Mouse (Mus musculus): ENCODE measurements around the gene Gm44503.

The Gm44503 gene

GRCm38 (mm10) chr9:72972984-72973383, 14.3 kb downstream of the Gm44503 start:
- in situ Hi-C loops (cut with MboI, MseI): loop anchor here (5.0 kb wide), 1 partner anchor 119 kb away; no protein-coding TSS in a partner anchor

- in situ Hi-C loops (cut with MboI, MseI): loop anchor here (5.0 kb wide), 1 partner anchor 118 kb away; no protein-coding TSS in a partner anchor
Measured at GRCm38 (mm10) chr9:72974734-72975133, 16.1 kb downstream of the Gm44503 start.

DNA sequence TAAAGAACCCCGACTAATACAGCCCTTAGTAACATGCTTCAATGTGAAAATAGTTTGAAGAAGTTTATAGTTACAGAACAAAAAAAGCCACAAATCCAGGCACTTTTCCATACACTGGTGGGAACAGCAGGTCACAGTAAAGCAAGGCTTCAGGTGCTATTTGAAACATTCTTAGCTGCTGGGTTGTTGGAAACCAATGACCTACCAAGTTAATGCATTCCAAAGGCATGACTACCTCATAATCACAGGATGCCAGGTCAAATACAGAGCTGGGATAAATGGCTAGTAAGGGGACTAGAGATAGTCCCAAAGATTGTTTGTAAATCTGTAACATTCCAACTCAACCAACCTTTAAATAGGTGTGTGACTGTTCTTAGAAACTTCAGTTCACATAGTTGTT, 16.6 kb downstream of the Gm44503 start:
- in situ Hi-C loops (cut with MboI, MseI): no loop called here

DNA sequence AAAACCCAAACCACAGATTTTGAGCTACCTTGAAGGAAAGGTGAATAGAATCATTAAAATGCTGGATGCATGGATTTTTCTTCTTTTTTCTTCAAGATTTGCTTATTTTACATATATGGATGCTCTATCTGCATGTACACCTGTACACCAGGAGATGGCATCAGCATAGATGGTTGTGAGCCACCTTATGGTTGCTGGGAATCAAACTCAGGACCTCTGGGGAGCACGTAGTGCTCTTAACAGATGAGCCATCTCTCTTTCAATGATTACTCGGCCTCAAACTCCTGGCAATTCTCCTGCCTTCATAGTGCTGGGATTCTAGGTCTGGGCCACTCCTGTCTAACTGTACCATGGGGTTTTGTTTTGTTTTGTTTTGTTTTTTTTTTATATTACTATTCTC, 24.4 kb downstream of the Gm44503 start:
- in situ Hi-C loops (cut with MboI, MseI): no loop called here

GRCm38 (mm10) chr9:72985250-72986220, 26.9 kb downstream of the Gm44503 start, which contains the start of the genes Ccpg1os and Ccpg1:
TSS of gene Ccpg1os (minus strand) at chr9:72985382.
TSS of gene Ccpg1 (plus strand) at chr9:72985429.
- in situ Hi-C loops (cut with MboI, MseI): no loop called here

GRCm38 (mm10) chr9:72987703-72988102, 29.1 kb downstream of the Gm44503 start:
- in situ Hi-C loops (cut with MboI, MseI): no loop called here

DNA sequence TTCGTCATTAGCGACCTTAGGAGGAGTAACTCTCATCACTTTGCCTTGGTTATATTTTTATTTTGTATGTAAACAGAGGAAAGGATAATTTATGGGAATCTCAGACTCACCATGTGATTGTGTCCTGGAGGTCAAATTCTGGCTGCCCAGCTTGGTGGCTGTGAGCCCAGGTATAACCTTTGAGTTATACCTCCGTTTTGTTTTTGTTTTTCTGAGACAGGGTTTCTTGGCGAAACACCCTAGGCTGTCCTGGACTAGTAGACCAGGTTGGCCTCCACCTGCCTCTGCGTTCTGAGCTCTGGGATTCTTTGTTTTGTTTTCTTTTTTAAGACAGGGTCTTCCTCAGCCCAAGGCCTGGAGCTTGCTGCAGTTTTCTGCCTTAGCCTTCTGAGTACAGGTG, 30.1 kb downstream of the Gm44503 start:
- in situ Hi-C loops (cut with MboI, MseI): no loop called here

- in situ Hi-C loops (cut with MboI, MseI): no loop called here
Measured at GRCm38 (mm10) chr9:72991420-72991819, 32.8 kb downstream of the Gm44503 start.

DNA sequence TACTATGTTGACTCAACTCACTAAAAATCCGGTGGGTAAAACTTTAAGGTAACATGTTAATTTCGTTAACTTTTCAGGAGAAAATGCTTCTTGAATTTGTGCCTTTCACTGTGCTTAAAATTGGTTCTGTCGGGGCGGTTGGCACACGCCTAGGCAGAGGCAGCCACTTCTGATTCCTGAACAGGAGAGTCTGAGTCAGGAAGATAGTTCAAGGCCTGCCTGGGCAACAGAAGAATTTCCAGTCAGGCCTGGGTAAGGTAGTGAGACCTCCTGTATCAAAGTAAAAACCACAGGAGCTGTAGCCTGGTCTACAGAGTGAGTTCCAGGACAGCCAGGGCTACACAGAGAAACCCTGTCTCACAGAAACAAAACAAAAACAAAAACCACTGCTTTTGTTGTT, 33.9 kb downstream of the Gm44503 start:
- in situ Hi-C loops (cut with MboI, MseI): no loop called here

- in situ Hi-C loops (cut with MboI, MseI): no loop called here
Measured at GRCm38 (mm10) chr9:72996167-72996566, 37.5 kb downstream of the Gm44503 start.

DNA sequence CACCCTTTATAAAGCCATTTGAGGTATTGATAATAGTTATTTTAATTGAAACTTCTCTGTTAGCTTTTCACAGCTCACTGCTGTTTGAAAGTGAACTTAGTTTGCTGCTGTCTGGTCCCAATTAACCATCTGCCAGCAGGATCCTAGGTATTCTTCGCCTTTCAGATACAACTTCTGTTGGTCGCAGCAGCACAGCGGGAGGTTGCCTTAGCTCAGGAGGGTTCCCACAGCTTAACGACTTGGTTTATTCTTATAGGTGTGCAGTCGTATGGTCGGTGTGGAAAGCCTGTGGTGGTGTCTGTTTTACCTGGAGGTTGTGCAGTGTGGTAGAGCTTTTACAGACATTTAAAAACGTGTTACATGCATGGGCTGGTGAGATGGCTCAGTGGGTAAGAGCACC, 38.2 kb downstream of the Gm44503 start:
- in situ Hi-C loops (cut with MboI, MseI): no loop called here

GRCm38 (mm10) chr9:73000487-73000886, 41.8 kb downstream of the Gm44503 start:
- in situ Hi-C loops (cut with MboI, MseI): no loop called here

DNA sequence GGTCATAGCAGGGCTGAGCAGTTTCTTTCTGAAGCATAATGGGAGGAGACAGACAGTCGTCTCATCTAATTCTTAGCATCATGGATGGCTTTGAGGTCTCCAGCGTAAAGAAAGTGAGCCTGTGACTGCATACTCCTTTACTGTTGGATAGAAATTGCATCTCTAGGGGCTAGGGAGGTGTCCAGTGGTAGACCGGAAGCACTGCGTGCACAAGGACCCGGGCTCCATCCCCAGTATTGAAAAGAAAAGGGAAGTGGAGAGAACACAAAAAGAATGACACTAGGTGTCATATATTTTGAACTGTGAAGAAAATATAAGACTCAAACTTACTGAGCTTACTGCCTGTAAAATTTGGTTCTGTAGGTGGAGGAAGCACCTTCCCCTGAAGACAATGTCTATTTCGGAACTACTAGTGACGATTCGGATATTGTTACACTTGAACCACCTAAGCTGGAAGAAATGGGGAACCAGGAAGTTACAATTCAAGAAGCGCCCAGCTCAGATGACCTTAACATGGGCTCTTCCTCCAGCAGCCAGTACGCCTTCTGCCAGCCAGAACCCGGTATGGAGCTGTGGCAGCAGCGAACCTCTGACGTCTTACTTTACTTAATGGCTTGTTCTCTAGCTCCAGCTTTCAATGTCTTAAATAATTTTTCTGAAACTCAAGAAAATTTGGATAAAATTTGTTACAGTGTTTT, 42.8 kb downstream of the Gm44503 start:
- in situ Hi-C loops (cut with MboI, MseI): no loop called here

- in situ Hi-C loops (cut with MboI, MseI): no loop called here
Measured at GRCm38 (mm10) chr9:73002177-73002576, 43.5 kb downstream of the Gm44503 start.

- in situ Hi-C loops (cut with MboI, MseI): no loop called here
Measured at GRCm38 (mm10) chr9:73004076-73004475, 45.4 kb downstream of the Gm44503 start.

- in situ Hi-C loops (cut with MboI, MseI): no loop called here
Measured at GRCm38 (mm10) chr9:73005106-73005505, 46.5 kb downstream of the Gm44503 start.

- in situ Hi-C loops (cut with MboI, MseI): no loop called here
Measured at GRCm38 (mm10) chr9:73006175-73006574, 47.5 kb downstream of the Gm44503 start.

- in situ Hi-C loops (cut with MboI, MseI): no loop called here
Measured at GRCm38 (mm10) chr9:73008384-73008783, 49.7 kb downstream of the Gm44503 start.

GRCm38 (mm10) chr9:73012629-73013028, 54.0 kb downstream of the Gm44503 start:
- in situ Hi-C loops (cut with MboI, MseI): no loop called here

- in situ Hi-C loops (cut with MboI, MseI): no loop called here
Measured at GRCm38 (mm10) chr9:73014724-73015123, 56.1 kb downstream of the Gm44503 start.

GRCm38 (mm10) chr9:73019841-73020240, 61.2 kb downstream of the Gm44503 start:
- in situ Hi-C loops (cut with MboI, MseI): no loop called here

- in situ Hi-C loops (cut with MboI, MseI): no loop called here
Measured at GRCm38 (mm10) chr9:73020566-73021097, 62.0 kb downstream of the Gm44503 start.

Data from T-helper 1 cell (primary cell).